Mouse (Mus musculus) urinary bladder, postnatal 36 days (tissue): ENCODE data around the gene Zrsr2.

Experiments
- DNase-seq, 2 experiments: peaks; one replicate each; pipeline ENCODE4 v3.0.0; 2022; ENCODE audit warnings: low spot score in 2 of 2, mixed read lengths in 1 of 2

Gene Zrsr2

GRCm38 (mm10) chrX:163885539-163885981 is 72.9 kb downstream of the Zrsr2 start:
- no peak for DNase-seq
